Mouse (Mus musculus) kidney, embryonic 16.5 days (tissue): ENCODE results near the gene Epc2. TPM values are rescaled to one million over a fixed set of nuclear protein-coding genes. Genes with fewer than 3 reads are reported as not detected.

Source experiments
- ATAC-seq: fragments of 200-750 bp; cut with Nextera tagmentation; 2 replicates; pipeline ENCODE4 v1.8.0; 2017; ENCODE audit warnings: moderate TSS enrichment; ENCODE audit not compliant: low FRiP score, low TSS enrichment
- H3K27ac ChIP-seq: fragments of 300-500 bp; sonication (generic); 2 replicates; pipeline ENCODE4 v1.5.1; 2014; ENCODE audit warnings: low read length
- H3K27me3 ChIP-seq: fragments of 300-500 bp; sonication (generic); 2 replicates; pipeline ENCODE4 v1.6.1; 2014; ENCODE audit warnings: low read length, control low read depth, mixed read lengths; ENCODE audit not compliant: insufficient read depth
- H3K36me3 ChIP-seq: fragments of 300-500 bp; sonication (generic); 2 replicates; pipeline ENCODE4 v1.6.1; 2014; ENCODE audit warnings: low read length, control low read depth, mixed read lengths; ENCODE audit not compliant: insufficient read depth
- H3K4me1 ChIP-seq: fragments of 300-500 bp; sonication (generic); 2 replicates; pipeline ENCODE4 v1.6.1; 2014; ENCODE audit warnings: low read length, control low read depth, mixed read lengths; ENCODE audit not compliant: insufficient read depth
- H3K4me2 ChIP-seq: fragments of 300-500 bp; sonication (generic); replicated peaks from 2 replicates; pipeline ENCODE4 v1.6.1; 2014; ENCODE audit warnings: low read depth, low read length
- H3K4me3 ChIP-seq: fragments of 300-500 bp; sonication (generic); 2 replicates; pipeline ENCODE4 v1.5.1; 2014; ENCODE audit warnings: mild to moderate bottlenecking, low read length
- H3K9ac ChIP-seq: fragments of 300-500 bp; sonication (generic); replicated peaks from 2 replicates; pipeline ENCODE4 v1.6.1; 2014; ENCODE audit warnings: low read length
- H3K9me3 ChIP-seq: fragments of 300-500 bp; sonication (generic); 2 replicates; pipeline ENCODE4 v1.6.1; 2016; ENCODE audit warnings: low read length, control low read depth
- WGBS: fragments of 180-500 bp; shearing (Covaris S2); extraction: QIAGEN DNeasy Blood & Tissue Kit; methylation state at CpG from one replicate; pipeline ENCODE4 v1.1.7; 2014; 5-methylcytosine and 5-hydroxymethylcytosine counted together
- polyA plus RNA-seq: library from polyadenylated mRNA; unstranded; fragments of >200 nt; fragmentation: Nextera tagmentation; extraction: Ambion mirVana; gene quantifications from 2 replicates; pipeline ENCODE4 v1.2.1, GENCODE M21; 2015

The Epc2 gene
- polyA plus RNA-seq, 1 experiment from 2014 or later = 6.5 TPM

DNA sequence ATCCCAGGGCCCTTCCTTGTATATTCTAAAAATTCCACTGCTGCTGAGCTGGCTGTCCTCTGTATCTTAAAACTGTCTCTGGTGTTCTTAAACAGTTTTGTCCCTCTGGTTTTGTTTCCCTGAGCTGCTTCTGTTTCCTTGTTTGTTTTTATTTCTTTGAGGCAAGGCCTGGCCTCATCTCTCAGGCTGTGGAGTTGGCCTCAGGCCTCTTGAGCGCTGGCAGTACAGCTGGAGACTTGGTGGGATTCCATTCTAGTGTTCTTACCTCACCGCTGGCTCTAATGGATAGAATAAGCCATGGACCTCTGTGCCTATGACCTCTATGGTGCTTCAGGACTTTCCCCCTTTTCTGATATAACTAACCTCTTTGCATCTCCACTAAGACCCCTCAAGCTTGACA, 64.7 kb downstream of the Epc2 start:
- ATAC-seq = no peak
- Histone ChIP-seq H3K4me2 (no peak overlapping the region), H3K9me3 (no peaks in the 10 kb centered on the region), H3K4me1 (no peaks in the 10 kb centered on the region), H3K27me3 (no peaks in the 10 kb centered on the region), H3K27ac (no peak overlapping the region), H3K36me3 (no peaks in the 10 kb centered on the region), H3K4me3 (no peak overlapping the region), H3K9ac (no peak overlapping the region)
- 87% methylated on average over 2 of the region's 2 CpGs for WGBS

DNA sequence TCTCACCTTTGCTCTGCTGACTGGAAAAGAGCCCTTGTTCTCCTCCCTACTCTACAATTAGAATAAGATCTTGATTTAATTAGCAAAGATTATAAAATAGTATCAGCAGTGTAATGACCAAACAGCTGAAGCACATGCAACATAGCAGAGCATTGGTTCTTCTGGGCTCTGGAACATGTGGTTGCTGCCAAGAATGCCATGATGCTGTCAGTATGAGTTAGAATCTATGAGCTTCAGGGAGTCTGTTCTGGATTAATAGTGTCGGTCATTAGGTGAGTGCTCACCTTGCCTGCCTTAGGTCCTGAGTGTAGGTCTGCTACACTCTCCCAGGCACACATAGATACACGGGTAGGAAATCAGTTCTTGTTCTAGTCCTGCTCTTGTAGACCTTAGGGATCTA, 69.1 kb downstream of the Epc2 start:
- Histone ChIP-seq H3K4me1 (no peaks in the 10 kb centered on the region), H3K4me3 (no peak overlapping the region), H3K4me2 (no peak overlapping the region), H3K9ac (no peak overlapping the region), H3K27ac (no peak overlapping the region), H3K36me3 (peaks cover 6% of the 10 kb centered on the region; the same call in 1 of the 2 replicates), H3K9me3 (no peaks in the 10 kb centered on the region), H3K27me3 (no peaks in the 10 kb centered on the region)
- no peak for ATAC-seq
- WGBS = 81% methylated on average over 2 of the region's 2 CpGs

DNA sequence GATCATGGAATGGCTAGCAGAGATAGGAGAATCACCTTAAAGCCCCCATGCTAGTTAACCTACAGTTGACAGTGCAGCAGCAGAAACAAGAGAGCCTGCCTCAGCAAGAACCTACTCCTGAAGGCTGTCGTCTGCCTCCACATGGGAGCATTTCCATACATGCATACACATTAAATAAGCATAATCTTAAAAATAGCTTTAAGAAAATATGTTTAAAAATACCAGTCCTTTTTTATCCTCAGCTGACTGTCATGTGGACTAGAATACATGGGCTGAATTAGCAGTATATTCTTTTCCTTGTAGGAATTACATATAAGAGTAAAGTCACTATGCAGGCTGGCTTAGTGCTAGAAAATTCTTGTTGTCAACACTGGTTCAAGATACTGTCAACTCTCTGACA, 69.7 kb downstream of the Epc2 start:
- Histone ChIP-seq H3K36me3 (peaks cover 6% of the 10 kb centered on the region; the same call in 1 of the 2 replicates), H3K9ac (no peak overlapping the region), H3K9me3 (no peaks in the 10 kb centered on the region), H3K4me2 (no peak overlapping the region), H3K27ac (no peak overlapping the region), H3K4me1 (no peaks in the 10 kb centered on the region), H3K4me3 (no peak overlapping the region), H3K27me3 (no peaks in the 10 kb centered on the region)
- 73% methylated on average over 1 of the region's 1 CpGs for WGBS
- no peak for ATAC-seq

DNA sequence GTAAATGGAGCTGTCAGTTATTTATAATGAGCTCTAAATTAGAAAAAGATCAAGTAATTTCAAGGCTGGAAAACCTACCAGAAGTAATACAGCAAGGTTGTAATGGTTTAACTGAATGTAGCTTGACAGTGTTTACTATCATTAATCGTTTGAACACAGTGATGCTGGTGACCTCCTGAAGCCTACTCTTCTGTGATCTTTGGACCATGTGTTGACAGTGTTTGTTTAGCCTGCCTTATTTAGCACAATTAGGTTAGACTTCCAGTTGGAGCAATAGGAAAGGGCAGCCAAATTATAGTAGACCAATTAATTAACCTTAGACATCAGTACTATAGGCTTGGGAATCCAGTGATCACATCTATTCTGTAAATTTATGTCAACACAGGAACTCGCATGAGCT, 70.3 kb downstream of the Epc2 start:
- no peak overlapping the region for H3K4me2 ChIP-seq
- H3K27ac ChIP-seq = no peak overlapping the region
- WGBS = 37% methylated on average over 2 of the region's 2 CpGs
- H3K9ac ChIP-seq = no peak overlapping the region
- H3K9me3 ChIP-seq = no peaks in the 10 kb centered on the region
- peaks cover 6% of the 10 kb centered on the region; the same call in 1 of the 2 replicates for H3K36me3 ChIP-seq
- no peak overlapping the region for H3K4me3 ChIP-seq
- no peaks in the 10 kb centered on the region for H3K4me1 ChIP-seq
- no peaks in the 10 kb centered on the region for H3K27me3 ChIP-seq
- ATAC-seq = no peak

DNA sequence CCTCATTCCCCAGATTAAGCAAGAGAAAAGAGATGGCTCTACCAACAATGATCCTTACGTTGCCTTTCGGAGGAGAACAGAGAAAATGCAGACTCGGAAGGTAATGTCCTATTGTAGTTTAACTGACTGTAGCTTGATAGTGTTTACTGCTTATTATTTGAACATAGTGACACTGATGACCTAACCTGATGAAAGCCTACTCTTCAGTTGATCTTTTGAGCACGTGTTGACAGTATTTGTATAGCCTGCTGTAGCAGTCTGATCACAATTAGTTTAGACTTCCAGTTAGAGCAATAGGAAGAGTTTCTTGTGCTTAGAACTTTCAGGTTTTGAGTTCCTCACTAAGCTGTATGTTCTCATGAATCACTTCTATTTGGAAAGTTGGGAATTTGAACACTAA, 71.3 kb downstream of the Epc2 start:
- Histone ChIP-seq H3K4me3 (no peak overlapping the region), H3K9me3 (no peaks in the 10 kb centered on the region), H3K9ac (no peak overlapping the region), H3K4me2 (no peak overlapping the region), H3K4me1 (no peaks in the 10 kb centered on the region), H3K36me3 (peaks cover 6% of the 10 kb centered on the region; the same call in 1 of the 2 replicates), H3K27ac (no peak overlapping the region), H3K27me3 (no peaks in the 10 kb centered on the region)
- 89% methylated on average over 4 of the region's 4 CpGs for WGBS
- ATAC-seq = no peak

DNA sequence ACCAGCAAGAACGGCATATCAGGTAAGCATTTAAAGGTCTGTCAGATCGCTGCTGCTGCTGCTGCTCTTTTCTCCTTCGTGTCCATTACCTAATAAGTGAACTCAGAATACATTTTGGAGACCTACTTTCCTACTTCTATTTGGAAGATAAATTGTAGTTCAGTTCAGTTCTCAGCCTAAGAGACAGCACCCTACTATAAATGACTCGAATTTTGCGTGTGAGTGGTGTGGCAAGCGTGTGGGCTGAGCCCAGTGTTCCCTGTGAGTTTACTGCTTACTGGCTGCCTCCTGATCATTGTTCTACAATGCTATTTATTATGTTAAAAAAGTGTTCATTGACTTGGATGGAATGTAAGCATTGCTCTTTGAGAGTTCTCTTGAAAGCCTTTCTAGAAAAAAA, 85.9 kb downstream of the Epc2 start:
- 85% methylated on average over 6 of the region's 6 CpGs for WGBS
- no peaks in the 10 kb centered on the region for H3K27me3 ChIP-seq
- no peak overlapping the region for H3K27ac ChIP-seq
- ATAC-seq = no peak
- H3K36me3 ChIP-seq = peaks cover 13% of the 10 kb centered on the region; the same call in 1 of the 2 replicates
- 0 out of 2 replicates have a peak, but pooled peaks cover 3% of the 10 kb centered on the region for H3K4me1 ChIP-seq
- H3K4me2 ChIP-seq = no peak overlapping the region
- H3K4me3 ChIP-seq = no peak overlapping the region
- H3K9me3 ChIP-seq = no peaks in the 10 kb centered on the region
- H3K9ac ChIP-seq = no peak overlapping the region

DNA sequence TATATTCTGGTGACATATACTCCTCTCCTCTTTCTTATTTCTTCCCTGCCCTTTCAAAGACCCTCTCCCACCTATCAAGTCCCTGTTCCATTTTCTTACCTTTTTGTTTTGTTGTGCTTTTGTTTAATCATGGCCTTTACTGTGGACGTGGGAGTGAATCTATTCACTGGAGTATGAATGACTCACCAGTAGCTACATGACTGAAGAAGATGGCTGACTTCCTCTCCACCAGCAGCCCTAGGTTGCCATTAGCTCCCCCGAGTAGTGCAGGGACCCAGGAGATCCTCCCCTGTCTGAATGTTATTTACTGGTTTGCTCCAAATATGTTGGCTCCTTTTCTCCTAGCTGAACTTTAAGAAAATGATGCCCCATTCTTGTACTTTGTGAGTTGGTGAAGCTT, 86.8 kb downstream of the Epc2 start:
- Histone ChIP-seq H3K27ac (no peak overlapping the region), H3K4me1 (0 out of 2 replicates have a peak, but pooled peaks cover 3% of the 10 kb centered on the region), H3K36me3 (peaks cover 13% of the 10 kb centered on the region; the same call in 1 of the 2 replicates), H3K4me2 (no peak overlapping the region), H3K4me3 (no peak overlapping the region), H3K9ac (no peak overlapping the region), H3K9me3 (no peaks in the 10 kb centered on the region), H3K27me3 (no peaks in the 10 kb centered on the region)
- no peak for ATAC-seq
- WGBS = 59% methylated on average over 2 of the region's 2 CpGs

DNA sequence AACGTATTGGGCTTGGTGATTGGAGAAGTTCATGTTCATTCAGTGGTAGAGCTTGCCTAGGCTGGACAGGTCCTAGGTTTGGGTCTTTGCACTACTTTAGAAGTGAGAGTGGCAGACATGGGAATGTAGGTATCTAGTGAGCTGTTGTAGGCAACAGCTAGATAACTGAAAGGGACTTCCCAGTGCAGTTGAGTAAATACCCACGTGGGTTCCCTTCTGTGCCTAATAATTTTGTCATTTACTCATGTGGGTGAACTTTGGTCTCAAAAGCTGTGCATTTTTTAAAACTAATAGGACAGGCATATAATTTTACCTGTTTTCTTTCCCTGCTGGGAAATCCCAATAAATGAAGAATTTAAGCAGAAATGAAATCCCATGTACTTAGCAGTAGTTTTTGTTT, 88.5 kb downstream of the Epc2 start:
- WGBS = 96% methylated on average over 2 of the region's 2 CpGs

DNA sequence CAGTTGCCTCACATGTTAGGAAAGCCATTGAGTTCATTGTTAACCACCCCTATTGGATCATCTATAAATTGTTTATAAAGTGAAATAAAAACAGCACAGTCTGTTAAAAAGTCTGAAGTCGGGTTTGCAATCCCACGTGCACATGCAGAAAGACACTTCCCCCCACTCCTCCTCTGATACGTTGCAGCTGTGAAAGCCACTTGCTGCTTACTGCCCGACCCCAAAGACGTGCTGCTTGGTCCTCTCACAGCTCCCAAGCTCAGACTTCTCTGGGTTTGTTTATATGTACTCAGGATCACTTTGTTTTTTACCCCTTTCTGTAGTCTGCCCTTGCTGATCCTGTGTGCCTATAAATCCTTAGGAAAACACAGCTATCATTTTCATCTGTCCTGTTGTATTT, 96.5 kb downstream of the Epc2 start:
- no peaks in the 10 kb centered on the region for H3K9me3 ChIP-seq
- H3K4me3 ChIP-seq = no peak overlapping the region
- no peak overlapping the region for H3K9ac ChIP-seq
- no peaks in the 10 kb centered on the region for H3K4me1 ChIP-seq
- H3K27ac ChIP-seq = no peak overlapping the region
- peaks cover 40% of the 10 kb centered on the region for H3K36me3 ChIP-seq
- no peak for ATAC-seq
- 40% methylated on average over 5 of the region's 5 CpGs for WGBS
- no peaks in the 10 kb centered on the region for H3K27me3 ChIP-seq
- no peak overlapping the region for H3K4me2 ChIP-seq

More for the DNA sequence above, 88.5 kb downstream of the Epc2 start:
- no peak for ATAC-seq
- H3K27me3 ChIP-seq = no peaks in the 10 kb centered on the region
- peaks cover 13% of the 10 kb centered on the region; the same call in 1 of the 2 replicates for H3K36me3 ChIP-seq
- H3K9me3 ChIP-seq = no peaks in the 10 kb centered on the region
- no peak overlapping the region for H3K4me2 ChIP-seq
- no peak overlapping the region for H3K4me3 ChIP-seq
- H3K4me1 ChIP-seq = 0 out of 2 replicates have a peak, but pooled peaks cover 3% of the 10 kb centered on the region
- H3K9ac ChIP-seq = no peak overlapping the region
- H3K27ac ChIP-seq = no peak overlapping the region

DNA sequence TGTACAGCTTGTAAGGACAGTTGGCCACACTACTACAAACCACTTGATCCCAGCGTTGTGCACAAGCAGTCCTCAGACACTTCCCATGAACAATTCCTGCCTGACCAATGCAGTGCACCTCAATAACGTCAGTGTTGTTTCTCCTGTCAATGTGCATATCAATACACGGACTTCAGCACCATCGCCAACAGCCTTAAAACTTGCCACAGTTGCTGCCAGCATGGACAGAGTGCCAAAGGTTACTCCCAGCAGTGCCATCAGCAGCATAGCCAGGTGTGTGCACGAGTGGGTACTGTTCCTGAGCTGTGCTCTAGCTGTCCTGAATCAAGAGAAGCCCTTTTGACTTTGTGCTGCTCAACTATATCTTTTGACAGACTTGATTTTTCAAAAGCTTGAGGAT, 97.2 kb downstream of the Epc2 start:
- no peak for ATAC-seq
- Histone ChIP-seq H3K36me3 (peaks cover 43% of the 10 kb centered on the region), H3K27me3 (no peaks in the 10 kb centered on the region)

More for the DNA sequence above, 97.2 kb downstream of the Epc2 start:
- Histone ChIP-seq H3K4me2 (no peak overlapping the region), H3K4me3 (no peak overlapping the region), H3K9ac (no peak overlapping the region), H3K9me3 (no peaks in the 10 kb centered on the region), H3K27ac (no peak overlapping the region), H3K4me1 (no peaks in the 10 kb centered on the region)
- 85% methylated on average over 5 of the region's 5 CpGs for WGBS
